Mouse (Mus musculus): Measurements from ENCODE around the gene Hoxb9. TPM values are rescaled to one million over a fixed set of nuclear protein-coding genes. Genes with fewer than 3 reads are reported as not detected.

The Hoxb9 gene
- not detected in 2 replicates for polyA plus RNA-seq (2012)

DNA sequence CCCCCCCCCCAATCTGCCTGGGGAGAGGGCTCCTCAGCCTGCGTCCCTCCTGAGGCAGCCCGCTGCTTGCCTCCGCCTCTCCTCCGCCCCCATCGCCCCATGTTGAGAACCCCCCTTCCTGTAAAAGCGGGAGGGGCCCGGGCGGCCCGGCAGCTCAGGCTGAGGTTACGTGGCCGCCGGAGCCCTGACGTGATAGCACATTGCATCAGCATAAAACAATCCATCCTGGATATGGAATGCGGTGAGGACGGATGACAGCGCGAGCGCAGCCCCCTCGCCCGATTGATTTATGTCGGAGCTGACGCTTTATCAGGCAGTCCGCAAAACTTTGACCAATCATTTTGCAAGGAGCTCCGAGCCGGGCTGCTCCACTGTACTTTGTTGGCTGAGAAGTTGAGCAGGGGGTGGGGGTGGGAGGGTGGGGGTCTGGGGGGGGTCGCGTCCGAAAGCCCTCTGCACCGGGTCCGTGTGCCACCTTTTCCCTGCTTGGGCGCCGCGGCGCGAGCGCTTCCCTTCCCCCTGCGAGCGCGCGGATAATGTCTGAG is at the start of gene Hoxb9:
Hoxb9 (plus strand) TSS at position 462 of the 545 bp plus-strand sequence.
- TF ChIP-seq GATA1 (IDR thresholded peaks at IDR 0.05; ENCODE audit: low read length), result no peak

DNA sequence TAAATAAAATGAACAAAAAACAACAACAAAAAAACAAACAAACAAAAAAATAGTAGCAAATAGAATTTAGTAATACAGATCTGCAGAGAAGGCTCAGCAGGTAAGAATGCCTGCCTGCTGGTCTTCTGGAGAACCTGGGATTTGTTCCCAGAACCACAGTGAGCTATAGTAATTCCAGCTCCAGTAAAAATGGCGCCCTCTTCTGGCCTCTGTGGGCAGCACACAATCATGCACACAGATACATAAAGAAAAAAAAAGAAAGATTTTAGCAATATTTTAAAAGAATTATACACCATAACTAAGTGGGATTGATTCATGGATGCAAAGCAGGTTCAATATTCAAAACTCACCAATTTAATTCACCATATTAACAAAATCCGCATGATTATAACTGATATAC is 47.4 kb upstream of the Hoxb9 start:
- TF ChIP-seq GATA1 (IDR thresholded peaks at IDR 0.05; ENCODE audit: low read length), result no peak

DNA sequence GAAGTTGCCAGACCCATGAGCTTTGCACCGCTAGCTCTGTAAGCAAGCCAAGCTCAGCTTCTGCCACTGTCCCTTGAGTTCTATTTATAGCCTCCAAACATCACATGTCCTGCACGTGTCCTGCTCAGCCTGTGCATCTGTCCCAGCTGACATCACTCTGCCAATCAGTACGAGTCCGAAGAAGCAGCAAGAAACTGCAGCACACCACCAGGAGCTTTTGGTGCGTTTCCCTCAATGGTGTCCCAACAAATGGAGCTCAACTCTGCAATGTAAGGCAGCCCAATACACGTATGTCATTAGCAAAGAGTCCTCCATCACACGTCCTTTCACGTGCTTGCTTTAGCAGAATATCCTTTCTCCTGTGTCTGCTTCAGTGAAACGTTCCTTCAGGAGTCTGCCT is 43.6 kb upstream of the Hoxb9 start:
- TF ChIP-seq GATA1 (IDR thresholded peaks at IDR 0.05; ENCODE audit: low read length), result no peak

DNA sequence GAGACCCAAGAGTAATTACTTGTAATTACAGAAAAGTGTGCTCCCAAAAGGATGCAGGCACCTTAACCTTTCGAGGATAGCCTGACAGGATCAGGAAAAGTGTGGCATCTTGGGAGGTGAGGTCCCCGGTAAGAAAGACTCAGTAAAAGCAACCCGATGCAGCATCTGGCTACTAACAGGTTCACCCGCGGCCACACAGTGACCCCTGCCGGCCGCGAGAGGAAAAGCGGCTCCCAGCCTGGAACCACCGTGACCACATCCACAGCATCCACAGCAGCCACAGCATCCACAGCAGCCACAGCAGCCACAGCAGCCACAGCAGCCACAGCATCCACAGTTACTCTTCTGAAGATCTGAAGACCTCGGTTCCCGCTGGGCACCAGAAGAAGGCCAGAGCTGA is 36.4 kb upstream of the Hoxb9 start:
- no peak for TF ChIP-seq GATA1 (IDR thresholded peaks at IDR 0.05; ENCODE audit: low read length)

DNA sequence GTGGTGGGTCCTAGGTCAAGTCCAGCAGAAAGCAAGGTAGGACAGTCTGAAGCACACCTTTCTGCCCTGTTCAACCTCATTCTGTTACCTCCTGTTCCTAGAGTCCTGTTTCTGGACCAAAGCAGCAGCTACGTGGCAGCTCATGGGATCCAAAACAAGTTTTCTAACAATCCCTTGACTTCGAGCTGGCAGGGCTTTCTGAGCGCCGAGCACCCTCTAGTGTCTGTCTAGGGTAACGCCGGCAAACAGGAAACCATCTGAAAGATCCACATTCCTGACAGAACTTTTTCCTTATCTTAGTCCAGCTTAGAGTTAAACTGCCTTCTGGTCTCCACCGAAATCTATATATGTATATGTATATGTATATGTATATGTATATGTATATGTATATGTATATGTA is 31.0 kb upstream of the Hoxb9 start:
- no peak for TF ChIP-seq GATA1 (IDR thresholded peaks at IDR 0.05; ENCODE audit: low read length)

DNA sequence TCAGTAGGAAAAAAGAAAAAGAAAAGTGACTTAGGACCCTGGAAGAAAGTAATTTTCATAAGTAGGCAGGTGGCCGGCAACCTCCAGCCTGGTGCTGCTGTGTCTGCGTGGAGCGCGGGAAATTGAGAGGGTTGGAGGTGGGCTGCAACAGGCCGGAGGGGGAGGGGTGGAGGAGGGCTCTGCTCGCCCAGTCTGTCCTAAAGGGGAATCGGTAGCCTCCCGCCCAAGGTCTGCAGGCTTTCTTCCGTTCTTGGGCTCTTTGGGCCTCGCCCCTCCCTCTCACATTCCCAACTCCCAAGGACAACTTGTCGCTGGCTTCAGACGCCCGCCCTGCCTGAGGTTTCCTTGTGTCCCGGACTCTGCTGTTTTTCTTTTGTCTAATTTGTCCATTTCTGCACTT is 20.4 kb upstream of the Hoxb9 start:
- no peak for TF ChIP-seq GATA1 (IDR thresholded peaks at IDR 0.05; ENCODE audit: low read length)

DNA sequence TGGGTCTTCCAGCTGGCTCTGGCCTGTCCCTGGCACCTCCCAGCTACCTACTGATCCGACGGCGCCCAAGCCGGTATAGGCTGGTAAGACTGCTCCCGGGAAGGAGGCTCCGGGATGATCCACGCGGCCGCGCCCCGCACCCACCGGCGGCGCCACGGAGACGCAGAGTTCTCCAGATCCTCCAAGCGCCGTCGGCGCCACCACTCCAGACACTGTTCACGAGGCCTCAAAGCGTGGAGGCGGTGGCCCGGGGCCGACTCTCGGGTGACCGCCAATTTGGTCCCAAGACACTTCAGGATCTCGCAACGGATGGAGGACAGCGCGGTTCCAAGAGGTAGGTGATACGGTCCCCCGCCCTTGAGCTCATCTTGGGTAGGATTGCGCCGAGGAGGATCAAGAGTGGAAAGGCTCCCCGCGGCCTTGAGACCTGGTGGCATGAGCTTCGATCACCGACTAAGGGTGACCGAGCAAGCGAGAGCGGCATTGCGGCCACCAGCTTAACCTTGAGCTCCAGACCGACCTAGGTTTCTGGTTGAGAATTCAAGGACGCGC is 19.7 kb upstream of the Hoxb9 start:
- TF ChIP-seq GATA1 (IDR thresholded peaks at IDR 0.05; ENCODE audit: low read length), result no peak

DNA sequence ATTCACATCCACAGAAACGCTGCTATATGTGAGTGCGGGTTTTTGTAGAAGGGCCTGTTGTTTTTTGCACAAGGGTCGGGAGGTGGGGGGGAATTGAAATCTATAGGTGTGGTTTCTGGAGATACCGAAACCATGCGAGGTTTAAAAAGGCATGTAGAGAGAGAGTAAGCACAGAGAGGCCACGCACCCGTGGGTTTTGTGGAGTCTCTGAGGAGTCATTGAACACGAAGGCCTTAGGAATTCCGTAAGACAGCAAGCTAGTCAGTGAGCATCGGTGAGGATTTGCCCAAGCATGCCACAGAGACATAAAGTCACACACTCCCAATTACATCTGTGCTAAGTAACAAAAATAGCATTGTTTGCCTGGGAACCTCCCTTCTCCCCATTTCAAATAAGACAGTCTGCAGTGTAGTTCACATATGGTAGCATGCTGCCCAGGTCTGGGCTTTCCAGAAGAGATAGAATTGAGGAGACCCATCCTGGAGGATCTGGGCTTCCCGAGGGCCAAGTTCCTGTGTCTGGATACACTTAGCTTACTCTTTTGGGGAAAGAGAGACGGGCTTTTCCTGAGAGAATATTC is 18.6 kb upstream of the Hoxb9 start:
- TF ChIP-seq GATA1 (IDR thresholded peaks at IDR 0.05; ENCODE audit: low read length), result no peak

DNA sequence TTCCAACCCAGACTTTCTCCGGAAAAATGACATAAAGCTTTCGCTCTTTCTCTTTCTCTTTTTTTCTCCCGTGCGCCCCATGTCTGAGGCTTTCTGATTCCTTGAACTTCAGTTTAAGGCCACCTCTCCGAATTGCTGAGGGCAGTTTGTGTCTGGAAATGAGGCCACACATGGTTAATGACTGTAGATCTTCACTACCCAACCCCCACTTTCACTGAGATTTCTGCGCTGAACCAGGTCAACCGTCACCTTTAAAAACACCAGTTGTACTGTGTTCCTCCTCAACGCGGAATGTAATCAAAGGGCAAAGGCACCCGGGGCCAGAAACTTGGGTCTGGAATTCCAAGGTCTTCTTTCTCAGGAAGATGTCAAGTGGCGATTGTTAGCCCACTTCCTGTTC is 17.0 kb upstream of the Hoxb9 start:
- no peak for TF ChIP-seq GATA1 (IDR thresholded peaks at IDR 0.05; ENCODE audit: low read length)

DNA sequence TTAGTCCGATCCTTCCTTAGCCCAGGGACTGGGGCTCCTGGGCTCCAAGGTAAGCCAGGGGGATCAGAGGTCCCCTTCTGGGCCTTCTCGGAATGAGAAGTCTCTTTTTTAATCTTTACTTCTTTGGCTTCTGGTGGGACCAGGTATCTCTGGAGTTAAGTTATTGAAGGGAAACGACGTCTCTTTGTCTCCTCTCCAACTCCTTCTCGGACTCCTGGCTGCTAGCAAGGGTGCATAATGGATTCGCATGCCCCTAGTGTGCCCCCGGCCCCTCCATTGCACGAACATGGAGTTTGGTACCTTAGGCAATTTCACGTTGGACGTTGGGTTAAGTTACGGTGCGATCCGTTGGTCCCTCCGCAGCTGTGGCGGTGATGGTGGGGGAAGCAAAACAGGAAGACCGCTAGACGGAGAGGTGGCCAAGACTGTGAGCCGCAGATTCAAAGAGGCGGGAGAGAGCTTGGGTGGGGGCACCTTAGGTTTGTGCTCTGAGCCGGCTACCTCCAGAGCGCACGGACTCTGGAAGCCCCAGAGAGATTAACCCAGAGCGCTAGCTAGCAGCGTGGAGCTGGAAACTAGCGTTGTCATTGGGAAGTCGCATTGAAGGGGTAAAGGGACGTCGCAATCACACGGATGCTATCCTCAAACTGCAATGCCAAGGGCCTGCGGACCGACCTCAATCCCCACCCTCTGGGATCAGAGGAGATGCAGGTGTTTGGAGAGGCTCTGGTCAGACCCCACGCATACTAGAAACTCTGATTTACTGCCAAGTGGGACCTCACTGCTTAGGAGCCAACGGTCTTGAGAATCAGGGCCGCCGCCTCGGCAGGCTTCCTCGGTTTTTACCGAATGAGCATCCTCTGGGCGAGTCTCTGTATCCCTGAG is 15.9 kb upstream of the Hoxb9 start:
- no peak for TF ChIP-seq GATA1 (IDR thresholded peaks at IDR 0.05; ENCODE audit: low read length)

DNA sequence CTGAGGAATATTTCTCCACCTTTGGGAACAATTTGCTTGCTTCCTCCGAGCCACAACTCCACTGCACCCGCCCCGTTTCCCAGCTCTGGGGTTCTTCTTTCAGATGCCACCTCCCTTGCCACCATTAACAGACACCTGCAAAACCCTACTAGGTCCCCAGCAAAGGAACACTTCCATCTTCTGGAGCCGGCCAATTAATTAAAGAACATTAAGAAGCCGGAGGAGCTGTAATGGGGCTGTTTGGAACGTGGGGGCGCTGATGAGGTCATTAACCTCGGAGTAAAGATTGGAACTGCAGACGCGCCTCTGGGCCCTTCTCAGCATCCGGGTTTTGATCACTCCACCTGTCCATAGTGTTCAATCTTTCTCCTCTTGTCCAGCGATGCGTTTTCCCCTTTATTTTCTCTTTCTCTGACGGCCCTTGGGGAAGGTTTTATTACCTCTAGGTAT is 15.2 kb upstream of the Hoxb9 start:
- no peak for TF ChIP-seq GATA1 (IDR thresholded peaks at IDR 0.05; ENCODE audit: low read length)

DNA sequence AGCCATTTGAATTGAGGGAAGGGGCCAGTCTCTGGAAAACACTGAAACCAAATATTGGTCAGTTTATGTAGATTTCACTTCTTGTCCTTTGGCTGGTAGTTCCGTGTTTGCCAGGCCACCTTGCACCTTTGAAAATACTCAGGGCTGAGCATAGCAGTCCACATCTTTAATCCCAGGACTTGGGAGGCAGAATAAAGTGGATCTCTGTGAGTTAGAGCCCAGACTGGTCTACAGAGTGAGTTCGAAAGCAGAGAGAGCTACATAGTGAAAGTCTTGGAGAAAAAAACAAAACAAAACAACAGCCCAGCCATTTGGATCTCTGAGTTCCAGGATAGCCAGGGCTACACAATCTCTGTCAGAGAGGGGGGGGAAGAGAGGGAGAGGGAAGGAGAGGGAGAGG is 14.1 kb upstream of the Hoxb9 start:
- TF ChIP-seq GATA1 (IDR thresholded peaks at IDR 0.05; ENCODE audit: low read length), result no peak

DNA sequence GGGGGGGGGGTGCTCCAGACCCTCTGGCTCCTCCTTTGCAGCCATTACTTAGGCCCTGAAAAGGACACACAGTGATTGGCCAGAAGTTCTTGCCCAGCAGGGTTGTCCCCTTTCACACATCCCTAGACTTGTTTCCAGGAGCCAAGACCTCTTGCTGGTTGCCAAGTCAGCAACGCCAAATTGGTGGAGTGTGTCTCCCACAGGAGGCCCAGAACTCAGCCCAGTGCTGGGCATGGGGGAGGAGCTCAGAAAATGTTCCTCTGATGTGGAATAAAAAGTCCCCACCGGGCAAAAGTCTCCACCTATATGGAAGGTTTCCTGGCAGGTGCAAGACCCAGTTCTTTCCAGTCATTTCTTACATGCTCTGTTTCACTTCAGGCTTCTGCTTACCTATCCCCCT is 12.2 kb upstream of the Hoxb9 start:
- no peak for TF ChIP-seq GATA1 (IDR thresholded peaks at IDR 0.05; ENCODE audit: low read length)

DNA sequence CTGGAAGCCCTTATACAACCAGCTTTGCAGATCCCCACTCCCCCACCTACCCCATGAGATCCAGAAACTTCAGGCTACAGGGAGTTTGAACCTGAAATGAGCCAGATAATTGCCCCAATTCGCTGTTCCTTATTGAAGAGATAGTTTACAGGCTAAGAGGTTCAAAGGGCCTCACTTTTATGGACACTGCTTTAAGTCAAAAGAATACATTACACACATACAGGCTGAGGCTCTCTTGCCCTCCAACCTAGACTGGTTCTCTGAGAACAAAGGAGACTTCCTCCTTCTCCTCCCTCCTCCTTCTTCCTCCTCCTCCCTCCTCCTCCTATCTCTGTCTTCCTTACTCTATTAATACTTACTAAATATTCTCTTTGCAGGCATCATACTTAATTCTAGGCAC is 11.7 kb upstream of the Hoxb9 start:
- no peak for TF ChIP-seq GATA1 (IDR thresholded peaks at IDR 0.05; ENCODE audit: low read length)

DNA sequence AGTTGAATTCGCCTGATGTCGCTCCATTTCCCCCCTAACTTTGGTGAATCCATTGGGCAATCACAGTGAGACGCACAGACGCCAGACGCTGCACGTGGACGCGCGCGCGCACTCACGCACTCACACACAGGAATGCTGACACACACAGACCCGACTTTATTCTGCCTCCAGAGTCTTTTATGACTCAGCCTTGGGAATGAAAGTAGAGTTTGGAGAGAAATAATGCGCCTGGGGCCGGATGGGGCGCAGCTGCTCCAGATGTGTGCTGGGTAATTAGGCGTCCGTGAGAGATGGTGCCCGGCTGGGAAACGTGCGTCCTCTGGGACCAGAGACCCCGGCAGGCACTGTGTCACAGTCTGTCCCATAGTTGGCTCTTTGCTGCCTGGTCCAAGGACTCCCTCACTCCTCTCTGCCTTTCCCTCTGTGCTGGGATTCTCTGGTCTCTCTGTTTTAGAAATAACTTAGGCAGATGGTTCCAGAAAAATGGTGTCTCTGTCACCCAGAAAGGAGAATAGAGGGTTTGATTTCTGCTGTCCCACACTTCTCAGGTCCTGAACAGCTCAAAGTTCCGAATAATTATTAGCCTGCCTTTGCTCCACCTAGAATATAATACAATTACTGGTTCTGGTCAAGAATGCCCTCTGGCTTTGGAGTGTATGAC is 10.8 kb upstream of the Hoxb9 start:
- no peak for TF ChIP-seq GATA1 (IDR thresholded peaks at IDR 0.05; ENCODE audit: low read length)

DNA sequence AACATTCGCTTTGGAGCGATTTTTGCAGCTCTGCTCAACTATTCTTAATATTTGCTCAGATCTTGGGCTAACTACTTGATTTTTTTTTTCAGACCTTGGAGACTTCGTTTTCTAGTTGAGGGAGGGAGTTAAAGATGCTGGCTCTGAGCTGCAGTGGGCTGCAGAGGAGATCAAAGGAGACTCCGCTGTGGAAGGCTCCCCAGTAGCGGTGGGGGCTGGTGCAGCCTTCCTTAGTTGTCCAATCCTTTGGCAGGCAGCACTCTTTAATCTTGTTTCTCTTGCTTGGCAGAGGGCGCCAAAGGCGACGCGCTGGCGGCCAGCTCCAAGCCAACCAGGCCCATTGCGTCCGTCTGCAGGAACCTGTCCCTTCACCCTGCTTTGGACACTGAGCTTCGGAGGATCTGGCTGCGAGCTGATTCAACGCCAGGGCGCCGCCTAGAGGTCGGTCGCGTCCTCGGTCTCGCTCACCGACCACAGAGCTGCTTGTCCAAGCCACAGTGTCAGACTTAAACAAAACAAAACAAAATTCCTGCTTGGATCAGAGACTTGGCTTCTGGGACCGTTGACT is 9.8 kb upstream of the Hoxb9 start:
- TF ChIP-seq GATA1 (IDR thresholded peaks at IDR 0.05; ENCODE audit: low read length), result no peak

Measured in G1E-ER4 (cell line).